Mouse (Mus musculus) testis, adult 2 months (tissue): Measurements from ENCODE around the gene Prpf31. TPM values are rescaled to one million over a fixed set of nuclear protein-coding genes. Genes with fewer than 3 reads are reported as not detected.

Experiments used
- H3K27ac ChIP-seq: fragments of 200-500 bp; 2 replicates; pipeline ENCODE4 v1.5.1; 2012; ENCODE audit warnings: low read depth, low read length; ENCODE audit not compliant: control insufficient read depth, insufficient read depth
- H3K27me3 ChIP-seq: fragments of 200-500 bp; 2 replicates; pipeline ENCODE4 v1.6.1; 2012; ENCODE audit warnings: mild to moderate bottlenecking, low read length, moderate library complexity; ENCODE audit not compliant: control insufficient read depth, insufficient read depth
- H3K36me3 ChIP-seq: fragments of 200-500 bp; 2 replicates; pipeline ENCODE4 v1.6.1; 2012; ENCODE audit warnings: mild to moderate bottlenecking, low read length; ENCODE audit not compliant: control insufficient read depth, insufficient read depth
- H3K4me1 ChIP-seq: fragments of 200-500 bp; 2 replicates; pipeline ENCODE4 v1.6.1; 2012; ENCODE audit warnings: low read length; ENCODE audit not compliant: control insufficient read depth, insufficient read depth
- H3K4me3 ChIP-seq: fragments of 200-500 bp; 2 replicates; pipeline ENCODE4 v1.5.1; 2012; ENCODE audit warnings: low read depth, mild to moderate bottlenecking, low read length, moderate library complexity, mixed read lengths; ENCODE audit not compliant: control insufficient read depth
- CTCF ChIP-seq: fragments of 200-500 bp; IDR thresholded peaks from 2 replicates; pipeline ENCODE4 v1.5.1; 2012; ENCODE audit warnings: low read depth, mild to moderate bottlenecking, inconsistent platforms, low read length, moderate library complexity; ENCODE audit not compliant: control insufficient read depth, insufficient read depth, insufficient replicate concordance
- POLR2A ChIP-seq: fragments of 200-500 bp; IDR thresholded peaks from 2 replicates; pipeline ENCODE4 v1.6.1; 2012; ENCODE audit warnings: low read depth, mild to moderate bottlenecking, inconsistent platforms, low read length, moderate library complexity; ENCODE audit not compliant: control insufficient read depth
- polyA plus RNA-seq: library from polyadenylated mRNA; depleted of rRNA; stranded (reverse); fragments of >200 nt; gene quantifications from 2 replicates; pipeline ENCODE4 v1.2.3, GENCODE M21; 2012

Gene Prpf31
- polyA plus RNA-seq, 1 experiment: 26.4 TPM

DNA sequence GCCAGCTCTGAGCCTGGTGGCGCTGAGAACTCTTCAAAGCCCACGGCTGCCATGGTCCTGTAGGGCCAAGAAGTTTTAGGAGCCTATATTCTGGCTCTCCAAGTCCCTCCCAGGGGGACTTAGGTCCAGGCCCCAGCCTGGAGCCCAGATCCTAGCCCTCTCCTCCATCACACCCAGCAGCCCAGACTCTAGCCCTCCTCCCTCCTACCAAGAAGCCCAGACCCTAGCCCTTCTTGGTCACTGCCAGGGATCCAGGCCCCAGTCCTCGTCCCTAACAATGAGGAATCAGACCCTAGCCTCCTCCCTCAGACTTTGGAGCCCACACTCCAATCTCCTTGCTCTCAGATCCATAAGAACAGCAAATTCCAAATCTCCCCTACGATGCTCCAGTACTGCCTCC is 755 bp upstream of the Prpf31 start:
- no peaks in the 10 kb centered on the region for H3K27me3 ChIP-seq
- H3K4me3 ChIP-seq: peak overlapping the region; percentile 100
- H3K4me1 ChIP-seq: peaks cover 14% of the 10 kb centered on the region
- H3K27ac ChIP-seq: peak overlapping the region; percentile 92
- TF ChIP-seq CTCF (no peak), POLR2A (no peak; the same call in 1 of the 2 replicates)
- H3K36me3 ChIP-seq: peaks cover 1% of the 10 kb centered on the region; the same call in 1 of the 2 replicates

GRCm38 (mm10) chr7:3630478-3630815 is 662 bp downstream of the Prpf31 start:
- TF ChIP-seq CTCF: no peak
- no peak for TF ChIP-seq POLR2A
- Histone ChIP-seq H3K4me1 (peaks cover 14% of the 10 kb centered on the region), H3K4me3 (peak overlapping the region; percentile 100), H3K36me3 (peaks cover 1% of the 10 kb centered on the region; the same call in 1 of the 2 replicates), H3K27me3 (no peaks in the 10 kb centered on the region), H3K27ac (peak overlapping the region; percentile 68)

GRCm38 (mm10) chr7:3643412-3643811 is 13.6 kb downstream of the Prpf31 start:
- Histone ChIP-seq H3K4me3 (no peak overlapping the region), H3K36me3 (no peaks in the 10 kb centered on the region; the same call in 1 of the 2 replicates), H3K27me3 (no peaks in the 10 kb centered on the region), H3K4me1 (peaks cover 10% of the 10 kb centered on the region), H3K27ac (no peak overlapping the region)
- TF ChIP-seq POLR2A: no peak
- no peak for TF ChIP-seq CTCF

GRCm38 (mm10) chr7:3643843-3644242 is 14.1 kb downstream of the Prpf31 start:
- H3K27ac ChIP-seq: no peak overlapping the region
- H3K36me3 ChIP-seq: no peaks in the 10 kb centered on the region; the same call in 1 of the 2 replicates
- peaks cover 10% of the 10 kb centered on the region for H3K4me1 ChIP-seq
- H3K27me3 ChIP-seq: no peaks in the 10 kb centered on the region
- H3K4me3 ChIP-seq: no peak overlapping the region; the same call in 1 of the 2 replicates
- no peak for TF ChIP-seq POLR2A
- no peak for TF ChIP-seq CTCF

DNA sequence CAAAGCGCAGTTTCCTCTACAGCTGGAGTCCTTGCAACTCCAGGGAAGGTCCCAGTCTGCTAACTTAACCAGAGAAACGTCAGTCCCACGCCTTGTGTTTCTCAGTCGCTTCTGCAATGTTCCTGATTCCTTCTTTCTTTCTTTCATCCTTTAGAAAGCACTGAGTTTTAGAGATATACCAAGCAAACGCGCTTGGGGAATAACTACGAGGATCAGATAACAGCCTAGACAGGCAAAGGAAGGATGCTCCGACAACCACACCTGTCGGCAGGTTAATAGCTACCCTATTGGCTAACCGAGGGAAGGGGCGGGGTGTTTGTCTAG is 14.5 kb downstream of the Prpf31 start:
- no peak for TF ChIP-seq CTCF
- TF ChIP-seq POLR2A: no peak
- Histone ChIP-seq H3K4me1 (peaks cover 10% of the 10 kb centered on the region), H3K4me3 (peak overlapping the region; percentile 99), H3K27me3 (no peaks in the 10 kb centered on the region), H3K36me3 (no peaks in the 10 kb centered on the region; the same call in 1 of the 2 replicates), H3K27ac (no peak overlapping the region)

- H3K36me3 ChIP-seq: no peaks in the 10 kb centered on the region; the same call in 1 of the 2 replicates
- TF ChIP-seq CTCF (no peak), POLR2A (peak; percentile 82)
- H3K27me3 ChIP-seq: no peaks in the 10 kb centered on the region
- H3K4me1 ChIP-seq: peaks cover 10% of the 10 kb centered on the region
- H3K4me3 ChIP-seq: peak within 1 kb of the TSS; percentile 99
- peak within 1 kb of the TSS; percentile 98 for H3K27ac ChIP-seq
Measured at GRCm38 (mm10) chr7:3644672-3645487, 15.1 kb downstream of the Prpf31 start, which contains the start of gene Cnot3. Gene Cnot3, plus strand, starts transcription at chr7:3645268.

DNA sequence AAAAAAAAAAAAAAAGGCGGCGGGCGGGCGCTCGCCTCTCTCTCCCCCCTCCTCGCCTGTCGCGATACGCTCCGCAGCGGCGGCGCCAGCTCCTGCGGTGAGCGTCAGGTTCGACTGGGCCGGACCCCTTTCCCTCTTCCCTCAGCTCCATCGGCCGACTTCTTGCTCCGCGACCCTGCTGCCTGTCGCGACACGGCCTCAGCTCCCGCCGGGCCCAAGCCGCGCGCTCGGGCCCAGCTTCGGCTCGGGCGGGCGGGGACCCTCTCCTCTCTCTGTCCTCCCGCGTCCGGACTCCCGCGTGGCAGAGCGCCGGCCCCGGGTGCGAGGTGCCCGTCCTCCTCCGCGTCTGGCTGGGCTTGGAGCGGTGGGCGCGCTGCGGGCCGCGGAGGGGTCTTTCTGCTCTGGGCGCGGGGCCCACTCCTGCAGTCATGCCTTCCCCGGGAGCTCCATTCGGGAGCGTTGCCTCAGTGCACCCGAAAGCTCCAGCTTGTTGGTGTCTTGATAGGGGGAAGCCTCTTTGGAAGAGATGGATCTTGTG is 15.8 kb downstream of the Prpf31 start:
- H3K4me3 ChIP-seq: peak overlapping the region; percentile 99
- peaks cover 10% of the 10 kb centered on the region for H3K4me1 ChIP-seq
- peak overlapping the region; percentile 98 for H3K27ac ChIP-seq
- H3K36me3 ChIP-seq: no peaks in the 10 kb centered on the region; the same call in 1 of the 2 replicates
- H3K27me3 ChIP-seq: no peaks in the 10 kb centered on the region
- TF ChIP-seq CTCF: no peak
- peak; percentile 20; the same call in 1 of the 2 replicates for TF ChIP-seq POLR2A
